Mouse (Mus musculus) embryonic facial prominence, embryonic 10.5 days (tissue): ENCODE data around the gene Ispd. TPM values are rescaled to one million over a fixed set of nuclear protein-coding genes. Genes with fewer than 3 reads are reported as not detected.

Source experiments
- DNase-seq: peaks from one replicate; pipeline ENCODE4 v3.0.0-alpha.2; 2017; ENCODE audit warnings: low spot score
- H3K27ac ChIP-seq: fragments of 300-500 bp; sonication (generic); replicated peaks from 2 replicates; pipeline ENCODE4 v1.5.1; 2016; ENCODE audit warnings: mild to moderate bottlenecking
- H3K27me3 ChIP-seq: fragments of 300-500 bp; sonication (generic); replicated peaks from 2 replicates; pipeline ENCODE4 v1.6.1; 2016; ENCODE audit warnings: low read depth, mild to moderate bottlenecking; ENCODE audit not compliant: poor library complexity, severe bottlenecking
- H3K36me3 ChIP-seq: fragments of 300-500 bp; sonication (generic); replicated peaks from 2 replicates; pipeline ENCODE4 v1.6.1; 2016; ENCODE audit warnings: mild to moderate bottlenecking, moderate library complexity
- H3K4me1 ChIP-seq: fragments of 300-500 bp; sonication (generic); 2 replicates; pipeline ENCODE4 v1.6.1; 2016
- H3K4me3 ChIP-seq: fragments of 300-500 bp; sonication (generic); 2 replicates; pipeline ENCODE4 v1.5.1; 2016; ENCODE audit warnings: mild to moderate bottlenecking, moderate library complexity
- H3K9me3 ChIP-seq: fragments of 300-500 bp; sonication (generic); 2 replicates; pipeline ENCODE4 v1.6.1; 2016; ENCODE audit warnings: mild to moderate bottlenecking
- WGBS: fragments of 180-500 bp; shearing (Covaris S2); methylation state at CpG from one replicate; pipeline ENCODE4 v1.1.7; 2016; 5-methylcytosine and 5-hydroxymethylcytosine counted together
- polyA plus RNA-seq: library from polyadenylated mRNA; unstranded; fragments of >200 nt; fragmentation: Nextera tagmentation; extraction: Ambion mirVana; gene quantifications from 2 replicates; pipeline ENCODE4 v1.2.1, GENCODE M21; 2016

The Ispd gene
- polyA plus RNA-seq, 1 experiment from 2014 or later: 9.1 TPM

- no peaks in the 10 kb centered on the region for H3K9me3 ChIP-seq
- no peaks in the 10 kb centered on the region for H3K27me3 ChIP-seq
- peaks cover 8% of the 10 kb centered on the region; the same call in 1 of the 2 replicates for H3K4me1 ChIP-seq
- no peak overlapping the region for H3K4me3 ChIP-seq
- no peak overlapping the region for H3K27ac ChIP-seq
- no peak for DNase-seq
- no peaks in the 10 kb centered on the region for H3K36me3 ChIP-seq
- WGBS: 90% methylated on average over 2 of the region's 2 CpGs
These were observed 152.1 kb downstream of the Ispd start for GRCm38 (mm10) chr12:36533160-36533900.

- Histone ChIP-seq H3K4me1 (peaks cover 8% of the 10 kb centered on the region; the same call in 1 of the 2 replicates), H3K4me3 (no peak overlapping the region), H3K9me3 (no peaks in the 10 kb centered on the region), H3K27me3 (no peaks in the 10 kb centered on the region), H3K27ac (no peak overlapping the region), H3K36me3 (no peaks in the 10 kb centered on the region)
- WGBS: 92% methylated on average over 5 of the region's 5 CpGs
- no peak for DNase-seq
These were observed 153.3 kb downstream of the Ispd start for GRCm38 (mm10) chr12:36534589-36534988.

- Histone ChIP-seq H3K4me3 (no peak overlapping the region), H3K27me3 (no peaks in the 10 kb centered on the region), H3K27ac (no peak overlapping the region), H3K4me1 (no peaks in the 10 kb centered on the region), H3K9me3 (no peaks in the 10 kb centered on the region), H3K36me3 (no peaks in the 10 kb centered on the region)
- DNase-seq: no peak
These were observed 164.1 kb downstream of the Ispd start for GRCm38 (mm10) chr12:36545318-36545717.

- WGBS: 90% methylated on average over 9 of the region's 9 CpGs
- Histone ChIP-seq H3K4me1 (no peaks in the 10 kb centered on the region), H3K27ac (no peak overlapping the region), H3K9me3 (no peaks in the 10 kb centered on the region), H3K27me3 (no peaks in the 10 kb centered on the region), H3K36me3 (no peaks in the 10 kb centered on the region), H3K4me3 (no peak overlapping the region)
- DNase-seq: no peak
These were observed 168.2 kb downstream of the Ispd start for GRCm38 (mm10) chr12:36549474-36549873.

- Histone ChIP-seq H3K27ac (no peak overlapping the region), H3K36me3 (no peaks in the 10 kb centered on the region), H3K4me1 (no peaks in the 10 kb centered on the region), H3K27me3 (no peaks in the 10 kb centered on the region), H3K9me3 (no peaks in the 10 kb centered on the region), H3K4me3 (no peak overlapping the region)
- no peak for DNase-seq
- WGBS: 98% methylated on average over 1 of the region's 1 CpGs
These were observed 173.4 kb downstream of the Ispd start for GRCm38 (mm10) chr12:36554697-36555096.

- H3K27me3 ChIP-seq: no peaks in the 10 kb centered on the region
- WGBS: 88% methylated on average over 2 of the region's 2 CpGs
These were observed 182.9 kb downstream of the Ispd start for GRCm38 (mm10) chr12:36564146-36564545.

GRCm38 (mm10) chr12:36566974-36567373 lies 185.7 kb downstream of the Ispd start:
- Histone ChIP-seq H3K9me3 (no peaks in the 10 kb centered on the region), H3K36me3 (no peaks in the 10 kb centered on the region), H3K27ac (no peak overlapping the region), H3K27me3 (no peaks in the 10 kb centered on the region), H3K4me3 (no peak overlapping the region), H3K4me1 (no peaks in the 10 kb centered on the region)
- DNase-seq: no peak
- WGBS: 100% methylated on average over 1 of the region's 1 CpGs

More at GRCm38 (mm10) chr12:36564146-36564545, 182.9 kb downstream of the Ispd start:
- H3K4me3 ChIP-seq: no peak overlapping the region
- no peak overlapping the region for H3K27ac ChIP-seq
- DNase-seq: no peak
- no peaks in the 10 kb centered on the region for H3K4me1 ChIP-seq
- no peaks in the 10 kb centered on the region for H3K36me3 ChIP-seq
- no peaks in the 10 kb centered on the region for H3K9me3 ChIP-seq

- Histone ChIP-seq H3K27me3 (no peaks in the 10 kb centered on the region), H3K27ac (no peak overlapping the region), H3K4me3 (no peak overlapping the region), H3K36me3 (no peaks in the 10 kb centered on the region), H3K4me1 (no peaks in the 10 kb centered on the region), H3K9me3 (no peaks in the 10 kb centered on the region)
- DNase-seq: no peak
- 89% methylated on average over 4 of the region's 4 CpGs for WGBS
These were observed 189.3 kb downstream of the Ispd start for GRCm38 (mm10) chr12:36570414-36571095.

GRCm38 (mm10) chr12:36584828-36585227 lies 203.6 kb downstream of the Ispd start:
- 80% methylated on average over 3 of the region's 3 CpGs for WGBS
- DNase-seq: no peak
- Histone ChIP-seq H3K4me1 (no peaks in the 10 kb centered on the region), H3K27me3 (no peaks in the 10 kb centered on the region), H3K4me3 (no peak overlapping the region), H3K27ac (no peak overlapping the region), H3K36me3 (no peaks in the 10 kb centered on the region), H3K9me3 (no peaks in the 10 kb centered on the region)

- no peak for DNase-seq
- WGBS: 77% methylated on average over 2 of the region's 2 CpGs
These were observed 216.4 kb downstream of the Ispd start for GRCm38 (mm10) chr12:36597539-36598250.

GRCm38 (mm10) chr12:36621960-36622736 lies 240.9 kb downstream of the Ispd start:
- Histone ChIP-seq H3K4me1 (peaks cover 4% of the 10 kb centered on the region), H3K36me3 (no peaks in the 10 kb centered on the region), H3K27me3 (no peaks in the 10 kb centered on the region), H3K27ac (no peak overlapping the region), H3K9me3 (no peaks in the 10 kb centered on the region), H3K4me3 (no peak overlapping the region)
- DNase-seq: no peak
- 70% methylated on average over 7 of the region's 7 CpGs for WGBS

More at GRCm38 (mm10) chr12:36597539-36598250, 216.4 kb downstream of the Ispd start:
- Histone ChIP-seq H3K4me1 (no peaks in the 10 kb centered on the region), H3K9me3 (no peaks in the 10 kb centered on the region), H3K27me3 (no peaks in the 10 kb centered on the region), H3K27ac (no peak overlapping the region), H3K4me3 (no peak overlapping the region), H3K36me3 (no peaks in the 10 kb centered on the region)

GRCm38 (mm10) chr12:36627204-36627603 lies 246.0 kb downstream of the Ispd start:
- no peaks in the 10 kb centered on the region for H3K4me1 ChIP-seq
- DNase-seq: no peak

More at GRCm38 (mm10) chr12:36627204-36627603, 246.0 kb downstream of the Ispd start:
- no peaks in the 10 kb centered on the region for H3K36me3 ChIP-seq
- no peaks in the 10 kb centered on the region for H3K27me3 ChIP-seq
- H3K9me3 ChIP-seq: no peaks in the 10 kb centered on the region
- no peak overlapping the region for H3K27ac ChIP-seq
- H3K4me3 ChIP-seq: no peak overlapping the region
